Mouse (Mus musculus) testis, adult 2 months (tissue): ENCODE data around the gene Car7. TPM values are rescaled to one million over a fixed set of nuclear protein-coding genes. Genes with fewer than 3 reads are reported as not detected.
A peak's percentile ranks its signal among the peaks of the same experiment; 100 is the strongest.

Experiments used
- H3K27ac ChIP-seq: fragments of 200-500 bp; 2 replicates; pipeline ENCODE4 v1.5.1; 2012; ENCODE audit warnings: low read depth, low read length; ENCODE audit not compliant: control insufficient read depth, insufficient read depth
- H3K27me3 ChIP-seq: fragments of 200-500 bp; 2 replicates; pipeline ENCODE4 v1.6.1; 2012; ENCODE audit warnings: mild to moderate bottlenecking, low read length, moderate library complexity; ENCODE audit not compliant: control insufficient read depth, insufficient read depth
- H3K36me3 ChIP-seq: fragments of 200-500 bp; 2 replicates; pipeline ENCODE4 v1.6.1; 2012; ENCODE audit warnings: mild to moderate bottlenecking, low read length; ENCODE audit not compliant: control insufficient read depth, insufficient read depth
- H3K4me1 ChIP-seq: fragments of 200-500 bp; 2 replicates; pipeline ENCODE4 v1.6.1; 2012; ENCODE audit warnings: low read length; ENCODE audit not compliant: control insufficient read depth, insufficient read depth
- H3K4me3 ChIP-seq: fragments of 200-500 bp; 2 replicates; pipeline ENCODE4 v1.5.1; 2012; ENCODE audit warnings: low read depth, mild to moderate bottlenecking, low read length, moderate library complexity, mixed read lengths; ENCODE audit not compliant: control insufficient read depth
- CTCF ChIP-seq: fragments of 200-500 bp; IDR thresholded peaks from 2 replicates; pipeline ENCODE4 v1.5.1; 2012; ENCODE audit warnings: low read depth, mild to moderate bottlenecking, inconsistent platforms, low read length, moderate library complexity; ENCODE audit not compliant: control insufficient read depth, insufficient read depth, insufficient replicate concordance
- POLR2A ChIP-seq: fragments of 200-500 bp; IDR thresholded peaks from 2 replicates; pipeline ENCODE4 v1.6.1; 2012; ENCODE audit warnings: low read depth, mild to moderate bottlenecking, inconsistent platforms, low read length, moderate library complexity; ENCODE audit not compliant: control insufficient read depth
- polyA plus RNA-seq: library from polyadenylated mRNA; depleted of rRNA; stranded (reverse); fragments of >200 nt; gene quantifications from 2 replicates; pipeline ENCODE4 v1.2.3, GENCODE M21; 2012

Car7 gene
- polyA plus RNA-seq, 1 experiment, result 7.1 TPM

- TF ChIP-seq CTCF, result no peak
- no peak for TF ChIP-seq POLR2A
- Histone ChIP-seq H3K4me3 (no peak overlapping the region), H3K27ac (no peak overlapping the region; the same call in 1 of the 2 replicates), H3K4me1 (peaks cover 6% of the 10 kb centered on the region), H3K36me3 (no peaks in the 10 kb centered on the region), H3K27me3 (no peaks in the 10 kb centered on the region)
Measured at GRCm38 (mm10) chr8:104535378-104535777, 889 bp downstream of the Car7 start.

- Histone ChIP-seq H3K4me3 (no peak overlapping the region), H3K27me3 (no peaks in the 10 kb centered on the region; the same call in 1 of the 2 replicates), H3K4me1 (peaks cover 11% of the 10 kb centered on the region), H3K36me3 (no peaks in the 10 kb centered on the region), H3K27ac (no peak overlapping the region)
- TF ChIP-seq CTCF (no peak), POLR2A (no peak)
Measured at GRCm38 (mm10) chr8:104536028-104536427, 1.5 kb downstream of the Car7 start.

DNA sequence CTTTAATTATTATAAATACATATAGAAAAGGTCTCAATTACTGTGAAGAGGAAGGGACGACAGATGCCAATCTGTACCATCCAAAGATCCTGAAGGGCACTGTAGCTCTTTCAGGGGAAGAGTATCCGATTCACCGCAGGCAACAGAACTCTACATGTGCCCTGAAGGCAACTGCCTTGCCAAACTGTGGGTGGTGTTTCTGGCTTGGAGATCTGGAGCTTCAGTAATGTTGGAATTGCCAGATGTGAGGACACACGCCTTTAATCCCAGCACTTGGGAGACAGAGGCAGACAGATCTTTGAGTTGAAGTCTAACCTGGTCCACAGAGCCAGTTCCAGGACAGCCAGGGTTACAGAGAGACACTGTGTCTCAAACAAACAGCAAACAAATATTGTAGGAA is 4.4 kb downstream of the Car7 start:
- peaks cover 17% of the 10 kb centered on the region for H3K4me1 ChIP-seq
- H3K4me3 ChIP-seq, result no peak overlapping the region
- no peak overlapping the region for H3K27ac ChIP-seq
- no peaks in the 10 kb centered on the region for H3K36me3 ChIP-seq
- no peaks in the 10 kb centered on the region; the same call in 1 of the 2 replicates for H3K27me3 ChIP-seq
- TF ChIP-seq POLR2A, result no peak

GRCm38 (mm10) chr8:104539566-104539965 is 5.1 kb downstream of the Car7 start:
- H3K4me1 ChIP-seq, result peaks cover 17% of the 10 kb centered on the region
- H3K36me3 ChIP-seq, result no peaks in the 10 kb centered on the region
- H3K27ac ChIP-seq, result no peak overlapping the region
- no peak overlapping the region for H3K4me3 ChIP-seq
- no peak for TF ChIP-seq CTCF
- no peak for TF ChIP-seq POLR2A
- H3K27me3 ChIP-seq, result no peaks in the 10 kb centered on the region; the same call in 1 of the 2 replicates

DNA sequence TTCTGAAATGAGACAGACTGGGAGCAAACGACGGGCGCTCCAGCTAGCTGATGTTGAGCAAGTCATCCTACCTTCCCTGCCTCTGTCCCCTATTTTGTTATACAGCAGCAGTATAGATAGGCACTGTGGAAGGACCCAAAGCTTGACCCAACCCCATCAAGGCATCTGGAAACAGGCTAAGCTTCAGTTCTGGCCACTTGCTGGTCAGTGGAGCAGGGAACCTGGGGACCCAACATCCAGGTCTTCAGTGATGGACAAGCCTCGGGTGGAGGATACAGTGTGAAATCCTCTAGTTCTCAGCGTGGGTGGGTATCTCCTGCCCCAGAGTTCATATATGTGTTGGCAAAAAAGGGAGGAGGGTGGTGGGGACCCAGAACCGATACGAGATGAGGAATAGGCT is 5.7 kb downstream of the Car7 start:
- Histone ChIP-seq H3K36me3 (no peaks in the 10 kb centered on the region), H3K27me3 (no peaks in the 10 kb centered on the region; the same call in 1 of the 2 replicates), H3K27ac (no peak overlapping the region), H3K4me1 (peaks cover 13% of the 10 kb centered on the region), H3K4me3 (no peak overlapping the region)
- TF ChIP-seq CTCF (no peak), POLR2A (no peak)

GRCm38 (mm10) chr8:104540710-104541514 is 6.4 kb downstream of the Car7 start:
- H3K27me3 ChIP-seq, result no peaks in the 10 kb centered on the region; the same call in 1 of the 2 replicates
- peaks cover 11% of the 10 kb centered on the region for H3K4me1 ChIP-seq
- H3K27ac ChIP-seq, result no peak overlapping the region
- no peak for TF ChIP-seq CTCF
- 0 out of 2 replicates have a peak, but pooled peaks have one; percentile 13 for TF ChIP-seq POLR2A
- H3K4me3 ChIP-seq, result peak overlapping the region; percentile 69
- H3K36me3 ChIP-seq, result no peaks in the 10 kb centered on the region

DNA sequence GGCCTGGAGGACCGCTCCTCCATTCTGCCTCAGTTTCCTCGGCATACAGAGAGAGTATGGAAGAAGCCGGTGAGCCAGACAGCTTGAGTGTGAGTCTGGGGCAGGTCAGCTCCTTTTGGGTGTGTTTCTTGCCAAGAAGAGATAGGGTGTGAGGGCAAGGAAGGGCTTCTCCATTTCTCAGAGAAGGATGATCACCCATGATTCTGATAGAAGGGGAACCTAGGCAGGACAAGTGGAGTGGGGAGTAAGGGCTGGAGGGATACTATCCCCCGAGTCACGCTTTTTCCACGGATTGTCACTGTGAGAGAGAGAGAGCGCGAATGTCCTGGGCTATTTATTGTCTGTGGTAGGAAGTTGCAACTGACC is 7.0 kb downstream of the Car7 start:
- Histone ChIP-seq H3K4me3 (peak overlapping the region; percentile 69), H3K27me3 (no peaks in the 10 kb centered on the region; the same call in 1 of the 2 replicates), H3K27ac (no peak overlapping the region), H3K36me3 (no peaks in the 10 kb centered on the region), H3K4me1 (peaks cover 11% of the 10 kb centered on the region)
- TF ChIP-seq POLR2A (no peak), CTCF (no peak)
